Mouse (Mus musculus): ENCODE measurements around the gene Atp11c. TPM values are rescaled to one million over a fixed set of nuclear protein-coding genes. Genes with fewer than 3 reads are reported as not detected.

Atp11c gene
- 10 to 100 TPM; 10.8 to 11.4 TPM for polyA plus RNA-seq (2017; shearing (Covaris generic))

GRCm38 (mm10) chrX:60592598-60592997, at the start of gene Atp11c:
Gene Atp11c (minus strand): TSS chrX:60592698.

DNA sequence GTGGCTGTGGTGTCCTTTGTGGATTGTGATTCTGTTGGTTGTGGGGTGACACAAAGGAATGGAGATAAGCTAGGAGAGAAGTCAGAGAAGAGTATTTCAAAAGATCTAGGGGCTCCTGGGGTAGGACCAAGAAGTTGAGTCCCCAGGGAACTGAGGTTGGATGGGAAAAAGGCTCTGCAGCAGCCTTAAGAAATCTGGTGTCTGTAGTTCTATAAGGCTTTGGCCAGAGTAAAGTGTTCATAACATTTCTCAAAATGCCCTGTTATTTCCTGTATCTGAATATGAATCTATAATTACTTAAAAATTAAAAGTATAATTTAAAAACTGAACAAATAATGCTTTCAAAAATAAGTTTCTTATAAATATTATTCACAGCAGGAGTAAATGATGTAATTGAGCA, 53.3 kb downstream of the Atp11c start, which contains the start of gene Gm7073:
Gene Gm7073, minus strand, starts transcription at position 101 of the 400 bp plus-strand sequence.

GRCm38 (mm10) chrX:60178744-60179458, 413.6 kb downstream of the Atp11c start, which contains the start of gene Mcf2:
Gene Mcf2 (minus strand): TSS chrX:60179089.

Other genes starting within 250 kb of the Atp11c start
- gene Gm7073, start 53.4 kb downstream of the Atp11c start, polyA plus RNA-seq (2017; shearing (Covaris generic)) = not detected